Mouse (Mus musculus) gastrocnemius, postnatal 4 days (tissue): Measurements from ENCODE around the gene Paf1. TPM values are rescaled to one million over a fixed set of nuclear protein-coding genes. Genes with fewer than 3 reads are reported as not detected.

Experiments
- DNase-seq, 2 experiments: peaks; one replicate each; pipeline ENCODE4 v3.0.0; 2021 to 2022; ENCODE audit warnings: low spot score in 2 of 2, mixed read lengths in 2 of 2
- total RNA-seq, 2 experiments: library from RNA; stranded (reverse); gene quantifications; 2 replicates each; pipeline ENCODE4 v1.2.3; 2021

Gene Paf1
- total RNA-seq, 2 experiments from 2014 or later, result 41.2 to 55.6 TPM

GRCm38 (mm10) chr7:28430512-28430911 lies 37.8 kb downstream of the Paf1 start:
- no peak for DNase-seq

- DNase-seq, result no peak
These were observed 39.5 kb downstream of the Paf1 start for GRCm38 (mm10) chr7:28432252-28432651.

GRCm38 (mm10) chr7:28435660-28436259 lies 43.0 kb downstream of the Paf1 start:
- DNase-seq, result peak in 1 of 2 experiments; percentile 39

- peak; percentile 99 to 100 for DNase-seq
These were observed 43.6 kb downstream of the Paf1 start for GRCm38 (mm10) chr7:28436271-28436904.

GRCm38 (mm10) chr7:28436932-28437570 lies 44.3 kb downstream of the Paf1 start, which contains the start of gene Gmfg:
Gene Gmfg, plus strand, starts transcription at chr7:28437447.
- DNase-seq, result peak in 1 of 2 experiments; percentile 75

- no peak for DNase-seq
These were observed 45.2 kb downstream of the Paf1 start for GRCm38 (mm10) chr7:28437964-28438363.

- DNase-seq, result no peak
These were observed 46.0 kb downstream of the Paf1 start for GRCm38 (mm10) chr7:28438771-28439170.

GRCm38 (mm10) chr7:28440739-28441138 lies 48.0 kb downstream of the Paf1 start:
- no peak for DNase-seq

- no peak for DNase-seq
These were observed 49.2 kb downstream of the Paf1 start for GRCm38 (mm10) chr7:28441776-28442485.

- DNase-seq, result no peak
These were observed 49.9 kb downstream of the Paf1 start for GRCm38 (mm10) chr7:28442688-28443087.

- no peak for DNase-seq
These were observed 51.7 kb downstream of the Paf1 start for GRCm38 (mm10) chr7:28444344-28444974.

- peak; percentile 56 to 77 for DNase-seq
These were observed 53.7 kb downstream of the Paf1 start for GRCm38 (mm10) chr7:28446446-28446845.

- DNase-seq, result no peak
These were observed 54.5 kb downstream of the Paf1 start for GRCm38 (mm10) chr7:28447101-28447830.

- no peak for DNase-seq
These were observed 55.4 kb downstream of the Paf1 start for GRCm38 (mm10) chr7:28447865-28448820.

Other genes starting within 250 kb of the Paf1 start
- 10 to 100 TPM; 61.2 to 64.8 TPM for gene Fbl, start 223.2 kb upstream of the Paf1 start, total RNA-seq
- gene Dyrk1b, start 213.5 kb upstream of the Paf1 start, total RNA-seq, result 100 to 1,000 TPM; 118 to 131 TPM
- 10 to 100 TPM; 23.0 to 26.4 TPM for gene Eid2, start 125.1 kb upstream of the Paf1 start, total RNA-seq
- gene Eid2b, start 115.2 kb upstream of the Paf1 start, total RNA-seq, result 10 to 100 TPM; 10.7 to 12.0 TPM
- not detected for gene Selenov, start 101.8 kb upstream of the Paf1 start, total RNA-seq
- not detected for gene Dll3, start 90.7 kb upstream of the Paf1 start, total RNA-seq
- gene Timm50, start 80.9 kb upstream of the Paf1 start, total RNA-seq, result 10 to 100 TPM; 48.9 to 50.0 TPM
- 10 to 100 TPM; 76.6 to 78.9 TPM for gene Supt5, start 54.2 kb upstream of the Paf1 start, total RNA-seq
- gene Rps16, start 42.3 kb upstream of the Paf1 start, total RNA-seq, result 1,000 to 10,000 TPM; 1,034 to 1,195 TPM
- gene Plekhg2, start 20.4 kb upstream of the Paf1 start, total RNA-seq, result 10 to 100 TPM; 41.9 to 42.8 TPM
- gene Zfp36, start 12.7 kb upstream of the Paf1 start, total RNA-seq, result 1 to 10 TPM; 8.5 to 9.9 TPM
- gene Med29, start 243 bp upstream of the Paf1 start, total RNA-seq, result 10 to 100 TPM; 23.7 to 25.1 TPM
- 10 to 100 TPM; 16.1 to 16.2 TPM for gene Gmfg, start 44.5 kb downstream of the Paf1 start, total RNA-seq
- 1 to 10 TPM; 3.3 to 3.6 TPM for gene Lrfn1, start 59.0 kb downstream of the Paf1 start, total RNA-seq
- gene Ifnl2, start 117.5 kb downstream of the Paf1 start, total RNA-seq, result not detected
- not detected for gene Ifnl3, start 129.9 kb downstream of the Paf1 start, total RNA-seq
- not detected for gene Sycn, start 147.9 kb downstream of the Paf1 start, total RNA-seq
- not detected for gene Nccrp1, start 154.3 kb downstream of the Paf1 start, total RNA-seq
- 10 to 100 TPM; 43.0 to 44.1 TPM for gene Samd4b, start 205.2 kb downstream of the Paf1 start, total RNA-seq
- gene Pak4, start 205.2 kb downstream of the Paf1 start, total RNA-seq, result 10 to 100 TPM; 11.9 to 12.4 TPM
- gene Acp7, start 238.4 kb downstream of the Paf1 start, total RNA-seq, result not detected